Mouse (Mus musculus) thymus, adult 2 months (tissue): ENCODE measurements around the gene Lrrc4c.

Experiments used
- CTCF ChIP-seq: fragments of 200-500 bp; IDR thresholded peaks from 2 replicates; pipeline ENCODE4 v1.5.1; 2012; ENCODE audit warnings: mild to moderate bottlenecking, control low read depth, low read length, moderate library complexity, borderline replicate concordance; ENCODE audit not compliant: control insufficient read depth, poor library complexity, insufficient read depth; ENCODE audit errors: extremely low read depth
- POLR2A ChIP-seq: fragments of 200-500 bp; IDR thresholded peaks from 2 replicates; pipeline ENCODE4 v1.6.1; 2012; ENCODE audit warnings: mild to moderate bottlenecking, low read length, control low read depth, moderate library complexity; ENCODE audit not compliant: control insufficient read depth, poor library complexity, insufficient read depth; ENCODE audit errors: extremely low read depth

- TF ChIP-seq POLR2A (no peak), CTCF (no peak)
These were observed 83.3 kb downstream of the Lrrc4c start for GRCm38 (mm10) chr2:96401186-96401811.
